Mouse (Mus musculus): ENCODE data around the gene Sema6d. TPM values are rescaled to one million over a fixed set of nuclear protein-coding genes. Genes with fewer than 3 reads are reported as not detected.
A peak's percentile ranks its signal among the peaks of the same experiment; 100 is the strongest.

The Sema6d gene
- polyA plus RNA-seq, 1 experiment from 2014 or later, result 19.0 TPM

- Histone ChIP-seq H3K4me3 (ENCODE audit: low read length) (no peak overlapping the region), H3K9me3 (ENCODE audit: control insufficient read depth, low read length) (no peaks in the 10 kb centered on the region), H3K27me3 (ENCODE audit: control insufficient read depth, insufficient read depth, low read depth, low read length) (no peaks in the 10 kb centered on the region), H3K9ac (ENCODE audit: low read length) (no peak overlapping the region), H3K36me3 (ENCODE audit: control insufficient read depth, insufficient read depth, low read length) (no peaks in the 10 kb centered on the region), H3K27ac (ENCODE audit: low read length) (peak overlapping the region; percentile 61), H3K4me1 (replicated peaks; ENCODE audit: control insufficient read depth, insufficient read depth, low read length) (no peaks in the 10 kb centered on the region; the same call in 1 of the 2 replicates), H3K4me2 (ENCODE audit: low read depth, low read length) (no peak overlapping the region)
- peak; percentile 93 for ATAC-seq (ENCODE audit: low read depth)
- 18% methylated on average over 4 of the region's 4 CpGs for WGBS
Measured at GRCm38 (mm10) chr2:124244543-124245245, 154.9 kb downstream of the Sema6d start.

DNA sequence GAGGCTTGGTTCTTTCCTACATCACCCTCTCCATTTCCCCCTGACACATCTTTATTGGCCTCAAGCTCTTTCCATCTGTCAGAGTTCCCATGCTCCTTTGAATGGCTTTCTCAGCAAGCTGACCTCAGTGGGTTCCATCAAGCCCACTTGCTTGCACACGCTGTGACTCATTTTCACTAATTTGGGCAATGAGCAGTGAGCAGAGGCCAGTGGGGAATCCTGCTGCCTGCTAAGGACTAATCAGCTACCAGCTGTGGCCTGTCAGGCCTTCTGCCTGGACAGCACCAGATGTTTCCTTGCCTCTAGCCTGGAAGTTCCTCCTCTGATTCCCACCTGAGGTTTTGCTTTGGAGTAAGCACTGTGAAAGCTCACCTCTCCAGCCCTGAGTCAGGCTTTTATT is 168.3 kb downstream of the Sema6d start:
- Histone ChIP-seq H3K4me3 (ENCODE audit: low read length) (no peak overlapping the region), H3K4me2 (ENCODE audit: low read depth, low read length) (no peak overlapping the region), H3K27ac (ENCODE audit: low read length) (no peak overlapping the region), H3K4me1 (replicated peaks; ENCODE audit: control insufficient read depth, insufficient read depth, low read length) (no peaks in the 10 kb centered on the region), H3K9me3 (ENCODE audit: control insufficient read depth, low read length) (no peaks in the 10 kb centered on the region), H3K36me3 (ENCODE audit: control insufficient read depth, insufficient read depth, low read length) (no peaks in the 10 kb centered on the region), H3K9ac (ENCODE audit: low read length) (no peak overlapping the region), H3K27me3 (ENCODE audit: control insufficient read depth, insufficient read depth, low read depth, low read length) (no peaks in the 10 kb centered on the region)
- no peak for ATAC-seq (ENCODE audit: low read depth)
- WGBS, result 48% methylated on average over 1 of the region's 1 CpGs

DNA sequence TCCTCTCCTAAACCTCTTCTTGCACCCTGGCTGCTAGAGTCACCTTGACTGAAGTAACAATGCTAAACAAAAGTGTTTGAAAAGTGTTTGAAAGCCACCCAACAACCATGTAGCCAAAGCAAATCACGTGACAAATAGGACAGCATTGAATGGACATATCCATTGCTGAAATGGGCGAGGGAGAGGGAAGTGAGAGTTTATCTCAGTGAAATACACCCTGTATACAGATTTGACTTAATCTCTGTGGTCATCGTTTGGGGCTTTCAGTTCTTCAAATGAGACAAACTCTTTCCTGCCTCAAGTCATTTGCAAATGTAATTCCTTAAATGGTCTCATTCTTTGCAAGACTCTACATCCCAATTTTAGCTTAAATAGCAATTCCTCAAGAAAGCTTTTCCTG is 174.5 kb downstream of the Sema6d start:
- Histone ChIP-seq H3K9me3 (ENCODE audit: control insufficient read depth, low read length) (no peaks in the 10 kb centered on the region), H3K4me1 (replicated peaks; ENCODE audit: control insufficient read depth, insufficient read depth, low read length) (no peaks in the 10 kb centered on the region), H3K36me3 (ENCODE audit: control insufficient read depth, insufficient read depth, low read length) (no peaks in the 10 kb centered on the region), H3K27ac (ENCODE audit: low read length) (no peak overlapping the region), H3K4me3 (ENCODE audit: low read length) (no peak overlapping the region), H3K27me3 (ENCODE audit: control insufficient read depth, insufficient read depth, low read depth, low read length) (no peaks in the 10 kb centered on the region), H3K9ac (ENCODE audit: low read length) (no peak overlapping the region), H3K4me2 (ENCODE audit: low read depth, low read length) (no peak overlapping the region)
- WGBS, result 74% methylated on average over 3 of the region's 3 CpGs
- no peak for ATAC-seq (ENCODE audit: low read depth)

- Histone ChIP-seq H3K27ac (ENCODE audit: low read length) (no peak overlapping the region), H3K9me3 (ENCODE audit: control insufficient read depth, low read length) (no peaks in the 10 kb centered on the region), H3K4me3 (ENCODE audit: low read length) (no peak overlapping the region), H3K4me1 (replicated peaks; ENCODE audit: control insufficient read depth, insufficient read depth, low read length) (no peaks in the 10 kb centered on the region), H3K36me3 (ENCODE audit: control insufficient read depth, insufficient read depth, low read length) (no peaks in the 10 kb centered on the region), H3K9ac (ENCODE audit: low read length) (no peak overlapping the region), H3K27me3 (ENCODE audit: control insufficient read depth, insufficient read depth, low read depth, low read length) (no peaks in the 10 kb centered on the region), H3K4me2 (ENCODE audit: low read depth, low read length) (no peak overlapping the region)
- no peak for ATAC-seq (ENCODE audit: low read depth)
- 72% methylated on average over 6 of the region's 6 CpGs for WGBS
Measured at GRCm38 (mm10) chr2:124271156-124271555, 181.4 kb downstream of the Sema6d start.

DNA sequence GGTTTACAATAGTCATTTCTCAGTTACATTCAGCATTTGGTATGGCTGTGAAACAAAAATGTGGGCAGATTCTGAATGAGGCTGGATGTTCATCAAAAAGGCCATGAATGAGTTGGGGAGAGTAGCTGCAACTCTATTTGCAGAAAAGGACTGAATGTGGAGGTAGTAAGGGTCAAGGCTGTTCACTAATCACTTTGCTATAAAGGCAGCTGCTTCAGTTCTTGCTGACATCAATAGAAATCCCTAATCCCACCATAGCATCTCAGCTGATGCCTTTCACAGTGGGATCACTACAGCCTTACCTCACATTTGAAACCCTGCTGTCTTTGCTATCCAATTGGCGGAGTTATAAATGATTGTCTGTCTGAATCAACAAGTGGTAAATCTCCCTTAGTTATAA is 187.7 kb downstream of the Sema6d start:
- Histone ChIP-seq H3K9me3 (ENCODE audit: control insufficient read depth, low read length) (no peaks in the 10 kb centered on the region), H3K27me3 (ENCODE audit: control insufficient read depth, insufficient read depth, low read depth, low read length) (no peaks in the 10 kb centered on the region), H3K27ac (ENCODE audit: low read length) (no peak overlapping the region), H3K9ac (ENCODE audit: low read length) (no peak overlapping the region), H3K4me3 (ENCODE audit: low read length) (no peak overlapping the region), H3K36me3 (ENCODE audit: control insufficient read depth, insufficient read depth, low read length) (no peaks in the 10 kb centered on the region), H3K4me2 (ENCODE audit: low read depth, low read length) (no peak overlapping the region), H3K4me1 (replicated peaks; ENCODE audit: control insufficient read depth, insufficient read depth, low read length) (peaks cover 3% of the 10 kb centered on the region; the same call in 1 of the 2 replicates)
- ATAC-seq (ENCODE audit: low read depth), result no peak
- 94% methylated on average over 1 of the region's 1 CpGs for WGBS

DNA sequence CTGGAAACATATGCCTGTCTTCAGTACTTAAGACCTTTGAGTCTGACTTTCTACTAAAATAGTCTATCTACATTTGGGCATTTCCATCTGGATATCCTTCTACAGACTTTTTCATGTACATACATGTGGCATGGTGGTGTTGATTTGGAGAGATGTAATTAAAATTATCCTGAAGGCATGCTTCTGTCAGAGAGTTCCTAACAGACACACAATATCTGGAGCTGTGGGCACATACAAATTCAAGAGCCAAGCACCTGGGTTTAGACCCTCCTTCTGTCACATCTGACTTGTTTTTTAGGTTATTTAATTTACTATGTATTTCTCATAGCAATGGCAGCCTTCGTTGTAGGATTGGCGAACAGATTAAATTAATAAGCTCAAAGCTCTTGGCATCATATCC is 195.3 kb downstream of the Sema6d start:
- WGBS, result 91% methylated on average over 2 of the region's 2 CpGs
- Histone ChIP-seq H3K9me3 (ENCODE audit: control insufficient read depth, low read length) (no peaks in the 10 kb centered on the region), H3K27me3 (ENCODE audit: control insufficient read depth, insufficient read depth, low read depth, low read length) (no peaks in the 10 kb centered on the region), H3K9ac (ENCODE audit: low read length) (no peak overlapping the region), H3K4me1 (replicated peaks; ENCODE audit: control insufficient read depth, insufficient read depth, low read length) (no peaks in the 10 kb centered on the region), H3K4me2 (ENCODE audit: low read depth, low read length) (no peak overlapping the region), H3K4me3 (ENCODE audit: low read length) (no peak overlapping the region), H3K36me3 (ENCODE audit: control insufficient read depth, insufficient read depth, low read length) (no peaks in the 10 kb centered on the region), H3K27ac (ENCODE audit: low read length) (no peak overlapping the region)
- no peak for ATAC-seq (ENCODE audit: low read depth)

DNA sequence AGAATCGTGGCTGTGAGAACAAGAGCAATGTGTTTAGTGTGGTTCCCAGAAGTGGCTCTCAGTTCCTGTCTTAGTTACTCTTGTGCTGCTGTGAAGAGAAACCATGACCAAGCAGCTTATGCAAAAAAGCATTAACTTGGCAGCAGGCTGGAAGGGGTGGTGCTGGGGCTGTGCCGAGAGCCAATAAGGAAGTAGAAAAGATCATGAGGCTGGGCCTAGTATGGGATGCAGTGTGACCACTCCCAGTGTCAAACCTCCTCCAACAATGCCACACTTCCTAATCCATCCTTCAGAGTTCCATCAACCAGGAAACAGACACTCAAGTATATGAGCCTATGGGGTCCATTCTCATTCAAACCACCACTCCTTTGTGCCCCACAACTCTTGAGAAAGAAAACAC is 199.6 kb downstream of the Sema6d start:
- Histone ChIP-seq H3K4me1 (replicated peaks; ENCODE audit: control insufficient read depth, insufficient read depth, low read length) (no peaks in the 10 kb centered on the region), H3K9me3 (ENCODE audit: control insufficient read depth, low read length) (no peaks in the 10 kb centered on the region; the same call in 1 of the 2 replicates), H3K27ac (ENCODE audit: low read length) (no peak overlapping the region), H3K27me3 (ENCODE audit: control insufficient read depth, insufficient read depth, low read depth, low read length) (no peaks in the 10 kb centered on the region), H3K4me2 (ENCODE audit: low read depth, low read length) (no peak overlapping the region), H3K4me3 (ENCODE audit: low read length) (no peak overlapping the region), H3K9ac (ENCODE audit: low read length) (no peak overlapping the region), H3K36me3 (ENCODE audit: control insufficient read depth, insufficient read depth, low read length) (no peaks in the 10 kb centered on the region)
- WGBS, result 82% methylated on average over 2 of the region's 2 CpGs
- 0 out of 2 replicates have a peak, but pooled peaks have one; percentile 39 for ATAC-seq (ENCODE audit: low read depth)

DNA sequence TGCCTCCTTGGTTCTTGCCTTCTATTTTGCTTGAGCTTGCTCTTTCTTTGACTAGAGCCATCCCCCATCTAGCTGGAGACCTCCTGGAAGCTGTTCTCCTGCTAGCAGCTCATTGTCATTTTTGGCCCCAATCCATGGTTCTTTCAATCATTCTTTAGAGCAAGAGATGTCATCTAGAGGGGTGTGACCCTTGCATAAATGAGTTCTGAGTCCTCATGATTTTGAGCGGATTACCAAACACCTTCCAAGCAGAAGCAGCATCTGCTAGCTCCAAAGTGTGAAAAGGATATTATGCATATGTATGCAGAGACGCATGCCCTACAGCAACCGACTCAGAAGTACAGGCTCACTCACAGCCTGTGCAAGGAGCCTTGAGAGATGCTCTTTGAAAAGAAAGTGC is 201.4 kb downstream of the Sema6d start:
- Histone ChIP-seq H3K27me3 (ENCODE audit: control insufficient read depth, insufficient read depth, low read depth, low read length) (no peaks in the 10 kb centered on the region), H3K36me3 (ENCODE audit: control insufficient read depth, insufficient read depth, low read length) (no peaks in the 10 kb centered on the region), H3K4me2 (ENCODE audit: low read depth, low read length) (no peak overlapping the region), H3K9ac (ENCODE audit: low read length) (no peak overlapping the region), H3K27ac (ENCODE audit: low read length) (no peak overlapping the region), H3K9me3 (ENCODE audit: control insufficient read depth, low read length) (no peaks in the 10 kb centered on the region; the same call in 1 of the 2 replicates), H3K4me1 (replicated peaks; ENCODE audit: control insufficient read depth, insufficient read depth, low read length) (no peaks in the 10 kb centered on the region), H3K4me3 (ENCODE audit: low read length) (no peak overlapping the region)
- ATAC-seq (ENCODE audit: low read depth), result peak; percentile 77
- 47% methylated on average over 3 of the region's 3 CpGs for WGBS

DNA sequence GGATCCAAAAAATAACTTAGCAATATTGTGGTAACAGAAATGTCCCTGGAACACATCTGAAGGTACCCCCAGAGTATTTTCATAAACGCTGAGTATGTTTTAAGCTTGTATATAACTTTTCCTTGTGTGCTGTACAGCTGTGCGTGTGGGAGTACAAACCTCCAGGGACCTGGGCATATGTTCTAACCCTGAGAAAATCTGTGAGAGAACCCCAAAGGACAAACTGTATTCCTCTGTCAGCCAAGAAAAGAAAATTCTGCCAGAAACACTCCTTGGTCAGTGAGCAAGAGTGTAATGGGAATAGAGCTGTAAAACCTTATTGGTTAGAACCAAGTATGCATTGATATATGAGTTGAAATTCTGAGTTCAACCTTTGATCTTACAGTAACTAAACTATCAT is 203.8 kb downstream of the Sema6d start:
- 74% methylated on average over 2 of the region's 2 CpGs for WGBS

More for the DNA sequence above, 203.8 kb downstream of the Sema6d start:
- H3K27ac ChIP-seq (ENCODE audit: low read length), result no peak overlapping the region
- H3K27me3 ChIP-seq (ENCODE audit: control insufficient read depth, insufficient read depth, low read depth, low read length), result no peaks in the 10 kb centered on the region
- H3K4me2 ChIP-seq (ENCODE audit: low read depth, low read length), result no peak overlapping the region
- H3K4me1 ChIP-seq (replicated peaks; ENCODE audit: control insufficient read depth, insufficient read depth, low read length), result peaks cover 5% of the 10 kb centered on the region; the same call in 1 of the 2 replicates
- no peaks in the 10 kb centered on the region; the same call in 1 of the 2 replicates for H3K9me3 ChIP-seq (ENCODE audit: control insufficient read depth, low read length)
- H3K9ac ChIP-seq (ENCODE audit: low read length), result no peak overlapping the region
- no peaks in the 10 kb centered on the region for H3K36me3 ChIP-seq (ENCODE audit: control insufficient read depth, insufficient read depth, low read length)
- ATAC-seq (ENCODE audit: low read depth), result peak; percentile 48
- H3K4me3 ChIP-seq (ENCODE audit: low read length), result no peak overlapping the region

All from lung, embryonic 16.5 days (tissue).